Mouse (Mus musculus): ENCODE results near the gene Krt28.

Gene Krt28

DNA sequence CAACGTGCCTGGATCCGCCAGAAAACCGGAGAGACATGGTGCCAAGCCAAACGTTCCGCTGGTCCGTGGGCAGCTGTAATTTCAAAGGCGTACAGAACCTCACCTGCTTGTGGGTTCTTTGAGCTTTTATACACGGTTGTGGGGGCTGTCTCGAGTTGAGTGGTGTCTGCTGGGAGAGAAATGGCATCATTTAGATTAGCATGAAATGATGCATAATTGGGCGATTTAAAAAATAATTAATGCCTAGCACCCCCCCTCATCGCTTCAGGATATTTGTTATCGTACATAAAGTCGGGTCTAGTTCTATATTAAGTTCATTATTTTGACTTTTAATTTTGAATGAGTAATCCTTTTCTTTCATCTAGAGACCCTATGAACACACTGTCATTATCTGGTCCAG is at the start of gene Krt28:
Gene Krt28 (minus strand): TSS at position 101 of the 400 bp plus-strand sequence.
- in situ Hi-C loops (cut with MboI, MseI) = no loop called here

DNA sequence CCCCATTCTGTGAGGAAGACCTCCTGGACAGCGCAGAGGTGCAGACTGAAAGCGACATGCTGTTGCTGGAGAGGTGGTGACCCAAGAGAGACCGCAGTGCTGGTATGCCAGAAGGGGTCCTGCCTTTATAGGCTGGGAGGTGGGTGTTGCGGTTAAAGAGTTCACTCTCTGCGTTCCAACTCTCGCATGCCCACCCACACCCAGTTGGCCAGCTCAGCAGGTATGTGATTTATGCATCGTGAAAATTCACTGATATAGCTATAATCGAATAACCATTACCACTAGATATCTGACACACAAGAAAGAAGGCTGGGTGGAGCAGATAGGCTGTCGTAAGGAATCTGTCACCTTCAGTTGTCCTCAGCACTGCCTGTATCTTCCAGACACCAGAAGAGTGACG is 47.5 kb upstream of the Krt28 start, which contains the start of gene Krt12:
Gene Krt12 (minus strand): TSS at position 101 of the 400 bp plus-strand sequence.
- in situ Hi-C loops (cut with MboI, MseI) = no loop called here

DNA sequence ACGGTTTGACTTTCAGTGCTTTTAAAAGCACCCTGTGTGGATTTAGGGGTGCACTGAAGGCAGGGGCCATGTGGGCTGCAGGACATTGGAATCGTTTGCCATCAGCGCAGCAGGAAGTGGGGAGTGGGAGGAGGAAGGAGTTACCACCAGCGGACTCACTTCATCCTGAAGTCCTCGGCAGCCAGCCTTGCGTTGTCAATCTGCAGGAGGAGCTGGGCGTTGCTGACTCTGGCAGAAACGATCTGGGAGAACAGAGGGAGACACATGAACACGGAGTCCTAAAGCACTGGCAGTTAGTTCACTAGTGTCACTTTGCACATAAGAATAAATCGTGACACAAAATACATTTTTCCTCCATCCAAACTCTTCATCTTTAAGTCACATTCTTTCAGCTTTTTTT is 45.9 kb upstream of the Krt28 start:
- in situ Hi-C loops (cut with MboI, MseI) = no loop called here

GRCm38 (mm10) chr11:99417819-99418218 is 43.1 kb upstream of the Krt28 start:
- in situ Hi-C loops (cut with MboI, MseI) = no loop called here

GRCm38 (mm10) chr11:99416902-99417301 is 42.2 kb upstream of the Krt28 start:
- in situ Hi-C loops (cut with MboI, MseI) = no loop called here

- in situ Hi-C loops (cut with MboI, MseI) = no loop called here
Measured at GRCm38 (mm10) chr11:99414463-99415147, 39.9 kb upstream of the Krt28 start.

DNA sequence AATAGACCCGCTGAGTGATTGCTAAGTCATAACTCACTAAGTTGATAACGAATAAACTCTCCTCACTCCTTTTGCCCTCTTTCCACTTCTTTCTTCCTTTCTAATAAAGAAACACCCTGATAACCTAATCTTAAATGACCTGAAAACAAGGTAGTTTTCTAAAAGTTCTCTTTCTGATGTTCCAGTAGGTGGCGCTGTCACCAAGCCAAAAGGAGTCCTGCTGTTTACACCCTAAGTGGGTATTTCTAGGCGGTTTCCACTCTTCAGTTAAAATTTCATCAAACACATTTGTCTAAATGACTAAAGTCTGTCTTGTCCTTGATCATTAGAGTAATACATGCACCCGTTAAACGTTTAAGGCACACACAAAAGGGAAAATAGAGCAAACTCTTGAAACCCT is 38.5 kb upstream of the Krt28 start:
- in situ Hi-C loops (cut with MboI, MseI) = no loop called here

- in situ Hi-C loops (cut with MboI, MseI) = no loop called here
Measured at GRCm38 (mm10) chr11:99406186-99406585, 31.5 kb upstream of the Krt28 start.

DNA sequence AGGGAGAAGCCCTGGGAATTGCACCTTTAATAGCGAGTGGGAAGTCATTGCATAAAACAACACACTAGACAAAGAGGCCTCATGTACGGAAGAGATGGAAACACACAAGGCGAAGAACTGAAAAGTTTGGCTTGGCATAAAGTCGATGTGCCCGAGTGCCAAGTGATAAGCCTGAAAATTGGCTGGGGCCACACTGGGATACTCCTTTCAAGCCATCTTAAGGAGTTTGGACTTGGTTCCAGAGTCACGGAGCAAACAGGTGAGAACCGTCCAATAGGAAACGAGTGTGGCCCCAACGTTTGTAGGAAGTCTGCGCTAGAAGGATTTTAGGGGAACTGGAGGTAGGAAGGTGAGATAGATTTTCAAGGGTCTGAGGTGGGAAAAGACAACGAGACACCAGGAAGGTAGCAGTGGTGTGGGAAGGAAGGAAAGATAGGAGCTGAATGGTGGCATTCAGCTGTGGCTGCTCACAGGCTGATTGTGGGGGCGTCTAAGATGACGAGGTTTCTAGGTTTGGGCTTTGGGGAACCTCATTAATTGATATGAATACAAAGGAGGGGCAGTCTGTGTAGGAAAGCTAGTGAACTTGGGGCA is 25.4 kb upstream of the Krt28 start:
- in situ Hi-C loops (cut with MboI, MseI) = no loop called here

GRCm38 (mm10) chr11:99398832-99399231 is 24.1 kb upstream of the Krt28 start:
- in situ Hi-C loops (cut with MboI, MseI) = no loop called here

GRCm38 (mm10) chr11:99398084-99398483 is 23.4 kb upstream of the Krt28 start:
- in situ Hi-C loops (cut with MboI, MseI) = no loop called here

- in situ Hi-C loops (cut with MboI, MseI) = no loop called here
Measured at GRCm38 (mm10) chr11:99396661-99397060, 22.0 kb upstream of the Krt28 start.

DNA sequence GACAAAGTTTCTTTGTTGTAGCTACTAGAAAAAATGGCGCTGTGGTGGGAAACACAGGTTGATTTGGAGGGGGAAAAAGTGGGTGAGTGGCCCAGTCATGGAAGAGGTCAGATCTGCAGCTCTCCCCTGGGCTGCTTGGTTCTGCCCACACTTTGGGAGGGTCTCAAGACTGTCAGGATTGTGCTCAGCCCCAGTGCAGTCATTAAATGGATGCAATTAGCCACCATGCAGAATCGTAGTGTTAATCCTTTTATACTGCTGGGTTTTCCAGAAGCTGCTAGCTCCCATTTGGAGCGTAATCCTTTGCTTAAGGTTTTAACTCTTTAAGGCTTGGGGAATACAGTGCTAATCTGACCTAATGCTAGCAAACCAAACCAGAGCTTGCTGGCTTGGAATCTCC is 21.3 kb upstream of the Krt28 start:
- in situ Hi-C loops (cut with MboI, MseI) = no loop called here

- in situ Hi-C loops (cut with MboI, MseI) = no loop called here
Measured at GRCm38 (mm10) chr11:99392492-99392891, 17.8 kb upstream of the Krt28 start.

DNA sequence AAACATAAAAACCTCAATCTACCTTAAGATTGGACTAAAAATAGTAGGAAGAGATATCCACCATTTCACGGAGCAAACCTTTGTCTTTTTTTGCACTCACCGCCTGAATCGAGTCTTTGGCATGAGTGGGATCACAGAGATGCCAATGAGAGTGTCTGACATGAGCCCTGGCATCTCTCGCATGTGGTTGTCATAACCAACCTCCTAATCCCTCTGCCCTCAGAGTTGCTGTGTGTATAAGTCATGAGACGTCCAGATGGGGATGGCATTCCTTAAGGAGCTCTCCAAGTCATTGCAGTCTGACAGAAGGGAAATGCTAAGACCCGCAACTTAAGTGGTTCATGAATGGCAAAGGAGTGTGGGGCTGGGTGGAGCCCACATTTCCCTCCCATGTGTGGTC is 16.7 kb upstream of the Krt28 start:
- in situ Hi-C loops (cut with MboI, MseI) = no loop called here

- in situ Hi-C loops (cut with MboI, MseI) = no loop called here
Measured at GRCm38 (mm10) chr11:99390866-99391265, 16.2 kb upstream of the Krt28 start.

DNA sequence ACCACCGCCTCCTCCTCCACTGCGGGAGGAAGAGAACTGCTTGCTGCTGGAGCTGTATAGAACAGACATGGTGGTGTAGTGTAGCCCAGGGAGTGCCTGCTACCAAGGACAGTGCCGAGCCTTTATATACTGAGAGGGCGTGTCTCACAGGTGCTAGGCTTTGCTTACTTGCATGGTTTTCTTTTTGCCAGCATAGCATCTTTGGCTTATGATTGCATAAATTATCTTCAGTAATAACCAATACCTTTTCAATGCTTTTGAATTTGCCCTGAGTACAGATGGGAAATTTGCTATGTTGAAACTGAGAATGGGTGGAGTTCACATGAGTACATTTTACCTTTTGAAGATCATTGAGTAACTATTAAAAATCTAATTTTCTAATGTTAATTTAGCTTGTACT is 14.6 kb upstream of the Krt28 start, which contains the start of gene Krt10:
Gene Krt10 (minus strand): TSS at position 101 of the 400 bp plus-strand sequence.
- in situ Hi-C loops (cut with MboI, MseI) = loop anchor here (10.0 kb wide), 1 partner anchor 906 kb away; no protein-coding TSS in a partner anchor

DNA sequence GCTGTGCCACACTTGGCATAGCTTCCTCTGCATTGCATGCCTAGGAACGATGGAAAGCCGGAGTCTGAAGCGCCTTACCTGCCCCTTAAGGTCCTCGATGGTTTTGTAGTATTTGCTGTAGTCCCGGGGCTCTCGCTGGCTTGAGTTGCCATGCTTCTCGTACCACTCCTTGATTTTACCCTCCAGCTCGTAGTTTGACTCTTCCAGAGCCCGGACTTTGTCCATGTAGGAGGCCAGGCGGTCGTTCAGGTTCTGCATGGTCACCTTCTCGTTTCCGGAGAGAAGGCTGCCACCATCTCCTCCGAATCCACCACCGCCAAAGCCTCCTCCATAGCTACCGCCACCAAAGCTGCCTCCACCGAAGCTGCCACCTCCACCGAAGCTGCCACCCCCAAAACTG is 14.0 kb upstream of the Krt28 start:
- in situ Hi-C loops (cut with MboI, MseI) = loop anchor here (10.0 kb wide), 1 partner anchor 906 kb away; no protein-coding TSS in a partner anchor

GRCm38 (mm10) chr11:99385813-99386721 is 11.4 kb upstream of the Krt28 start:
- in situ Hi-C loops (cut with MboI, MseI) = loop anchor here (10.0 kb wide), 1 partner anchor 909 kb away; no protein-coding TSS in a partner anchor

DNA sequence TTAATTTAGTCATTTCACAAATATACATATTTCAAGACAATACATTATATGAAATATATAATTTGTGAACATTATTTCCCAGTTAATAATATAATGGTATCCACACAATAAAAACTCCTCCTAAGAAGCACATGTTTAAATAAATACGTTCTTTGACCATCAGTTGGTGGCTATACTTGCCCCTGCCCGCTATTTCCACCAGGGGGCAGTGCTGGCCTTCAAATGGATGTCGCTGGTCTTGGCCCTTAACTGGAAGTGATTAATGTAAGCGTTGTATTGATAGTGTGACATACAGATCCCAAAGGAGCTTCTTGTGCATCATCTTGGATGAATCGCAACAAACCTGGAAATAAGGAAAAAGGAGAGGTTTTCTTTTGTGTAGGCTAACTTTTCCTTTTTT is 4.9 kb upstream of the Krt28 start:
- in situ Hi-C loops (cut with MboI, MseI) = no loop called here

DNA sequence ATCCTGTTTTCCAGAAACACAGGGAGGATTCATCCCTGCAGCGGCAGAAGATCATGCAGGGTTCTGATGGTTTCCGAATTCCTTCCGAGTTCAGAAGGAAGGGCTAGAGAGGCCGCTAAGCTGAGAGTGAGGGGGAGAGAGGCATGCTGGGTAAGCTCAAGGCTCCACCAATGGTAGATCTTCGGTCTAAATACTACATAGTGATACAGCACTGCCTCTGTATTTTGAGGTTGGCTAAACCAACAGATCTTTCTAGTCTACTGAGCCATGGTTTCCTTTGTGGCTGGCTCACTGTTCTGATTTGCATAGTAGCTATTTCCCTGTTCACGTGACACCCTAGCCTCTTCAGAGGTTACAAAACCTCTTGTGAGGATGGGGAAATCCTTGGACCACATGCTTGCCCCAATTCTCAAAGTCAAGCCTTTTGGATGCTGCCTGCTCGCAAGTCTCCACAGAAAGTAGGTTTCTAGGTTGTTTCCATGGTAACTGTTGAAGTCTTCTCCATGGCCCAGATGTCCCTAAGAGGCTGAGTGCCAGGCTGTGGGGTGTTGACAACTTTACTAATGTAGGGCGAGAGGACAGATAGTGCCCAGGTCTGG is 4.8 kb downstream of the Krt28 start:
- in situ Hi-C loops (cut with MboI, MseI) = no loop called here

- in situ Hi-C loops (cut with MboI, MseI) = no loop called here
Measured at GRCm38 (mm10) chr11:99369229-99369628, 5.5 kb downstream of the Krt28 start.
